Mouse (Mus musculus): ENCODE measurements at regions not wholly inside any gene's neighbourhood (a gene's known extent, or its start where the extent isn't known, plus 50 kb on each side); places are given as distances from the start of the nearest gene placed in this dataset.

DNA sequence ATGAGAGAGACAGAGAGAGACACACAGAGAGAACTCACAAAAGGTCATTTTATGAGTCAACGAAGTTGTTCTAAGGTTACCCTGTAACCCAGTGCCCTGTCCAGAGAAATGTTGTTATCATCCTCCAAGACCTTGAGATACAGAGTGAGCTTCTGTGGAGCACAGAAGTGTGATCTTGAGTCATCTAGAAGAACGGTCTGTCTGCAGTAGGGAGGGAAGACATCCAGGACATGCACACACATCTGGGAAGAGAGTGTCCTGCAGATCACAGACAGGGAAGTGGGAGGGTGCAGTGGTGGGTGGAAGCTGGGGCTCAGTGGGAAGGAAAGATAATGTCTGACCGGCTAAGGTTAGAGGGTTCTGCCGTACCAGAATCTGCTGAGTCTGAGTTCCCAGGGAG, 155.3 kb downstream of the Fam169b start:
- no peak for DNase-seq

DNA sequence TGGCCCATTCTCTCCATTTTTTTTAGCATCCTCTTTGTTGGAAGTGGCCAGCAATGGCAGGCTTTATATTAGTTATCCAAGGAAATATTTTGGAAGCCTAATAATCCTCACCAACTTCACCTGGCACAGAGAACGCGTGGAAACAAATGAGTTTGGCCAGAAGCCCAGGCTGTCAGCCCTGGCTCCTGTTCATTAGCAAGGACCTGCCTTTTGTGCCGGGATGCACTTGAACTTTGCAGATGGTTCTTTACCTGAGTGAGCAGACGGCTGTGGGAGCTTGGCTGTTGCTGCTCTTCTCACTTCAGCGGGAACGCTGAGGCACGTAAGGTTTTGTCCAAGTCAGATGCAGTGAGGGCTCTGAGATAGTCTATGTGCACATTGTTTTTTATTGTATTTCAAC, 142.3 kb downstream of the Fam169b start:
- peak in 1 of 2 experiments; percentile 2 for DNase-seq

DNA sequence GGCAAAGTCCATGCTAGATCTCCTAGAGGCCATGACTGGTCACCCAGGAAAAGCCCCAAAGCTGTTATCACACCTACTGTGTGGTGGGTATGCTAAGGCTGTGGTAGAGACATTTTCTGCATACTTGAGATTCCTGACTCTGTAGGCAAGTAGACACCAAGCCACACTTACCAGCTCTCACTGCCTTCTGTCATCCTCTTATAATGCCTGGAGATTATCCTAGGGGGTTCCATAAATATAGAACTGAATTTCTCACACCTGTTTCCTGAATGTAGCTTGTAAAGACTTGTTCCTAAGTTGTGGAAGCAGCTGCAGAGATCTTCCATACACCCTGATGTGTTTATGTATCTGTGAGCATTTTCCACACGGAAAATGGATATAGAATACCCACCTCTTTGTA, 139.1 kb downstream of the Fam169b start:
- DNase-seq: no peak
